Mouse (Mus musculus) C2C12 (cell line): ENCODE results near the gene Klf1. TPM values are rescaled to one million over a fixed set of nuclear protein-coding genes. Genes with fewer than 3 reads are reported as not detected.

Experiments used
- H3K27me3 ChIP-seq: one replicate; pipeline ENCODE4 v1.6.1; 2011; ENCODE audit not compliant: control insufficient read depth, insufficient read depth, insufficient read length
- H3K36me3 ChIP-seq: one replicate; pipeline ENCODE4 v1.6.1; 2011; ENCODE audit not compliant: control insufficient read depth, insufficient read depth
- H3K4me3 ChIP-seq: one replicate; pipeline ENCODE4 v1.5.1; 2011; ENCODE audit warnings: mild to moderate bottlenecking, control low read depth; ENCODE audit not compliant: poor library complexity, insufficient read depth, severe bottlenecking
- H3K79me2 ChIP-seq: one replicate; pipeline ENCODE4 v1.6.1; 2011; ENCODE audit not compliant: control insufficient read depth, insufficient read depth
- H3K79me3 ChIP-seq: one replicate; pipeline ENCODE4 v1.6.1; 2011; ENCODE audit warnings: low read depth, control low read depth
- H3ac ChIP-seq: one replicate; pipeline ENCODE3; 2011; ENCODE audit warnings: low read depth; ENCODE audit not compliant: control insufficient read depth, insufficient read length
- CEBPB ChIP-seq: IDR thresholded peaks from one replicate; pipeline ENCODE4 v1.6.1; 2011; ENCODE audit warnings: low read depth, mild to moderate bottlenecking, control low read depth, moderate library complexity
- CTCF ChIP-seq: IDR thresholded peaks from one replicate; pipeline ENCODE4 v1.5.1; 2011; ENCODE audit not compliant: control insufficient read depth, insufficient read depth, insufficient read length
- FOSL1 ChIP-seq: IDR thresholded peaks from one replicate; pipeline ENCODE4 v1.8.0; 2011; ENCODE audit warnings: mild to moderate bottlenecking, low read length; ENCODE audit not compliant: poor library complexity, insufficient read depth, severe bottlenecking
- MAX ChIP-seq: IDR thresholded peaks from one replicate; pipeline ENCODE4 v1.6.1; 2011; ENCODE audit warnings: mild to moderate bottlenecking, control low read depth
- MYOD1 ChIP-seq: IDR thresholded peaks from one replicate; pipeline ENCODE4 v1.6.1; 2011; ENCODE audit warnings: low read depth; ENCODE audit not compliant: control insufficient read depth, insufficient read length
- MYOG ChIP-seq: IDR thresholded peaks from one replicate; pipeline ENCODE4 v1.6.1; 2011; ENCODE audit not compliant: control insufficient read depth, insufficient read length; ENCODE audit errors: extremely low read depth
- USF1 ChIP-seq: IDR thresholded peaks from one replicate; pipeline ENCODE4 v1.6.1; 2011; ENCODE audit warnings: low read depth, mild to moderate bottlenecking, control low read depth, moderate library complexity
- polyA plus RNA-seq: library from polyadenylated mRNA; unstranded; fragments of >200 nt; fragmentation: generic; extraction: Trizol; gene quantifications from one replicate; pipeline ENCODE4 v1.2.1, GENCODE M21; 2012; ENCODE audit warnings: missing spikeins

The Klf1 gene
- polyA plus RNA-seq, 1 experiment = 0.09 TPM

DNA sequence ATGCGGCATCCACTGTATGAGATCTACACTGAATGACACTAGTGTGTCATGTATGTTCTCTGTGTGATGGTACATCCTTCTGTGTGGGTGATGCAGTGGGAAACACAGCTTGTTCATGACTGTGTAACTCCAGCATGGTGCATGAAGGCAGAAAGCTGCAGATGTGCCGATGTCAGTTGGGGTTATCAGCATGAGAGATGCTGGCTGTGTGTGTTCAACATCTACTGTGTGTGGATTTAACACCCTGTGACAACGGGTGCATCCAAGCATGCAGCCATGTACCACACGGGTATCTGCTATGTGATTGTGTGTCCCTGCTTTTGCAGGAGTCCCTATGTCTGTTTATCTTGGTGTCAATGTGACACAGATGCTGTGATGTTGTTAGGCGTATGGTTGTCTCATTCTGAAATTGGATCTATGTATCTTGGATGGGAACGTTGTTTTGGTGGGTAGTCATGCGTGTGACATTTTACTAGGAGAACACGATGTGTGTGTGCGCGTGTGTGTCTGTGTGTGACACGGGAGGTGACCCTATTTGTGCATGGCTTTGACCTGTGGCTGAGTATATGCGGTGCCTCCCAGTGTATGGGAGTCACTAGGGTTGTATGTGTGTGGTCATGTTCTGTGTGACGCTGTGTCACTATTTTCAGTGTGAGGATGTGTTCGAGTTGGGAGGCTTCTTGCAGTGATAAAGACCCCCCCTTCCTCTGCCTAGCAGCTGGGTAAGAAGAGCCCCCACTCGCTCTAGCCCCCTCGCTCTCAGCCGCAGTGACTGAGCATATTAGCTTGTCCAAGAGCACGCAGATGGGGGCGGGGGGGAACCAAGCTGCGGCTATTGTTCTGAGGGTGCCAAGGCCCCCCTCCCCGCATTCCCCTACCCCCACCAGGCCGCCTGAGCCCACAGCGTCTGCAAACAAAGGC is 34.6 kb downstream of the Klf1 start:
- Histone ChIP-seq H3K79me2 (no peaks in the 10 kb centered on the region), H3ac (no peak overlapping the region), H3K27me3 (peaks cover 44% of the 10 kb centered on the region), H3K4me3 (no peak overlapping the region), H3K36me3 (no peaks in the 10 kb centered on the region), H3K79me3 (no peaks in the 10 kb centered on the region)
- no peak for TF ChIP-seq CEBPB
- TF ChIP-seq FOSL1 = no peak
- no peak for TF ChIP-seq MAX
- no peak for TF ChIP-seq MYOD1
- no peak for TF ChIP-seq USF1
- TF ChIP-seq MYOG = no peak
- no peak for TF ChIP-seq CTCF

DNA sequence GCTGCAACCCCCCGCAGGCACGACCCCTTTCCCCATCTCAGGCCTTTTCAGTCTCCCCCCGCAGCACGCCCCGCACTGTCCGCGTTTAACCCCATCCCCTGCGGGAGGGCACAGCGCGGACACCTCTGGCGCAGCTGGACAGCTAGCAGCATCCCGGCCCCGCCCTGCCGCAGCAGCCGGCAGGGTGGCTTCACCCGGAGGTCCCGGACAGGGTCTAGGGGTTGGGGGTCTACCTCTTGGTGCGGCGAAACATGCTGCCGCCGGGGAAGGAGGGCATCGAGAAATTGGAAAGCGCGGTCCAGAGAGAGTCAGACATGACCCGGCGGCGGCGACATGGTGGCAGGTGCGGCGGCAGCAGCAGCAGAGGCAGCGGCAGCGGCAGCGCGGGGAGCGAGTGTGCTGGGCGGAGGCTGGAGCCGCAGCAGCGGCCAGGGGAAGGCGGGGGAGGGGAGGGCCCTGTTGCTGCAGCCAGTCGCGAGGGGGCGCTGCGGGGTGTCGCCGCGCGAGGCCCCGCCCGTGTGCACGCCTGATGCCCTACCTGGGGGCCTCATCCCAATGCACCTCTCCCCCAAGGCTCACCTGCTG is 35.3 kb downstream of the Klf1 start, which contains the start of gene Mast1:
Gene Mast1 (minus strand): TSS at position 398 of the 585 bp plus-strand sequence.
- Histone ChIP-seq H3K36me3 (no peaks in the 10 kb centered on the region), H3K79me3 (no peaks in the 10 kb centered on the region), H3ac (peak within 1 kb of the TSS; percentile 35), H3K27me3 (peaks cover 44% of the 10 kb centered on the region), H3K4me3 (no peak within 1 kb of the TSS), H3K79me2 (no peaks in the 10 kb centered on the region)
- TF ChIP-seq USF1 (no peak), CTCF (peak; percentile 59), MAX (no peak), CEBPB (no peak), FOSL1 (no peak), MYOD1 (no peak), MYOG (no peak)

GRCm38 (mm10) chr8:84937620-84938485 is 36.1 kb downstream of the Klf1 start:
- Histone ChIP-seq H3K4me3 (no peak overlapping the region), H3K36me3 (no peaks in the 10 kb centered on the region), H3ac (no peak overlapping the region), H3K79me2 (no peaks in the 10 kb centered on the region), H3K27me3 (peaks cover 44% of the 10 kb centered on the region), H3K79me3 (no peaks in the 10 kb centered on the region)
- no peak for TF ChIP-seq MYOD1
- no peak for TF ChIP-seq CEBPB

DNA sequence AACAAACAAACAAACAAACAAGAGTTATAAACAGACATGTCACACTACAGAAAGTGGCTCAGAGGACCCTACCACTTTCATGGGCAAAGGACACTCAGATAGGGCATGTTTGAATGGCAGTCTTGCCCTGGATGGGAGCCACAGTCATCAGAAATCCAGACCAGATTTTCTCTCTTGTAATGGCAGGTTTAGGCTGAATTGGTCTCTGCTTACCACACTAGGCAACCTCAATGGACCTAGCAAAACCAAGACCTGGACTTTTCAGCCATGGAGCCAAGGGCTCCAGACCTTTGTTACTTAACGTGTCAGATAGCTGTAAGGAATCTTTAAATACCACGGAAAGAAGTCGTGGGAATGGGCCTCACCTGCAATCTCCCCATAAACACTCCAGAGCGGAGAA is 42.0 kb downstream of the Klf1 start:
- Histone ChIP-seq H3K4me3 (no peak overlapping the region), H3ac (no peak overlapping the region), H3K79me2 (no peaks in the 10 kb centered on the region), H3K36me3 (no peaks in the 10 kb centered on the region), H3K79me3 (no peaks in the 10 kb centered on the region), H3K27me3 (peaks cover 30% of the 10 kb centered on the region)
- TF ChIP-seq FOSL1 = no peak
- no peak for TF ChIP-seq MAX
- TF ChIP-seq USF1 = no peak

GRCm38 (mm10) chr8:84944478-84945160 is 42.9 kb downstream of the Klf1 start:
- no peak for TF ChIP-seq FOSL1
- no peak for TF ChIP-seq CTCF
- TF ChIP-seq USF1 = no peak
- TF ChIP-seq CEBPB = no peak
- no peak for TF ChIP-seq MYOD1
- TF ChIP-seq MYOG = no peak
- no peak overlapping the region for H3ac ChIP-seq
- H3K36me3 ChIP-seq = no peaks in the 10 kb centered on the region
- no peak overlapping the region for H3K4me3 ChIP-seq
- H3K79me3 ChIP-seq = no peaks in the 10 kb centered on the region
- no peaks in the 10 kb centered on the region for H3K79me2 ChIP-seq
- H3K27me3 ChIP-seq = peaks cover 31% of the 10 kb centered on the region
